Mouse (Mus musculus): Measurements from ENCODE around the gene Gm49711.

- TF ChIP-seq MAX (IDR thresholded peaks at IDR 0.05; ENCODE audit: low read depth) = no peak
- TF ChIP-seq POLR2AphosphoS2 (IDR thresholded peaks at IDR 0.05; ENCODE audit: insufficient read length, low read depth) = no peak
- TF ChIP-seq POLR2A (IDR thresholded peaks at IDR 0.05; ENCODE audit: insufficient read length, low read depth) = no peak
- TF ChIP-seq MYOD1 (IDR thresholded peaks at IDR 0.05; ENCODE audit: control insufficient read depth in 1 of 3, insufficient read length in 2 of 3, low read depth in 2 of 3) = no peak
- TF ChIP-seq E2F4 (IDR thresholded peaks at IDR 0.05; ENCODE audit: insufficient read depth) = no peak
- no peak for TF ChIP-seq USF1 (IDR thresholded peaks at IDR 0.05; ENCODE audit: low read depth)
- TF ChIP-seq TCF12 (IDR thresholded peaks at IDR 0.05; ENCODE audit: insufficient read depth, poor library complexity, severe bottlenecking) = no peak
- no peak for TF ChIP-seq REST (IDR thresholded peaks at IDR 0.05; ENCODE audit: insufficient read depth, insufficient read length)
- no peak for TF ChIP-seq MYOG (IDR thresholded peaks at IDR 0.05; ENCODE audit: control insufficient read depth in 1 of 3, insufficient read depth in 1 of 3, insufficient read length in 2 of 3, low read depth in 2 of 3)
Observed at GRCm38 (mm10) chr16:92234530-92234929, 176.4 kb downstream of the Gm49711 start.

Measured in myocyte (in vitro differentiated cells).